Mouse (Mus musculus) liver, embryonic 14.5 days (tissue): ENCODE measurements around the gene Celf1.

ENCODE experiments used
- CTCF ChIP-seq: IDR thresholded peaks from 2 replicates; pipeline ENCODE4 v1.5.1; 2016; ENCODE audit warnings: antibody characterized with exemption, low read depth, control low read depth
- EP300 ChIP-seq: IDR thresholded peaks from 2 replicates; pipeline ENCODE4 v1.6.1; 2016; ENCODE audit warnings: antibody characterized with exemption, low read depth

GRCm38 (mm10) chr2:90932273-90932672, 7.9 kb upstream of the Celf1 start:
- TF ChIP-seq CTCF (no peak), EP300 (no peak)
